Mouse (Mus musculus) myocyte (in vitro differentiated cells): ENCODE data around the gene Pomt2.

Source experiments
- MYOD1 ChIP-seq, 3 experiments: IDR thresholded peaks; one replicate each; pipeline ENCODE4 v1.6.1; 2011; ENCODE audit warnings: control low read depth in 2 of 3, low read depth in 2 of 3, mild to moderate bottlenecking in 2 of 3, moderate library complexity in 1 of 3; ENCODE audit not compliant: insufficient read length in 2 of 3, control insufficient read depth in 1 of 3
- POLR2A ChIP-seq: IDR thresholded peaks from one replicate; pipeline ENCODE4 v1.6.1; 2011; ENCODE audit warnings: low read depth, mild to moderate bottlenecking, control low read depth, moderate library complexity; ENCODE audit not compliant: insufficient read length
- POLR2AphosphoS2 ChIP-seq: IDR thresholded peaks from one replicate; pipeline ENCODE4 v1.6.1; 2011; ENCODE audit warnings: low read depth, control low read depth; ENCODE audit not compliant: insufficient read length
- TCF12 ChIP-seq: IDR thresholded peaks from one replicate; pipeline ENCODE4 v1.6.1; 2011; ENCODE audit warnings: mild to moderate bottlenecking, control low read depth; ENCODE audit not compliant: poor library complexity, insufficient read depth, severe bottlenecking
- USF1 ChIP-seq: IDR thresholded peaks from one replicate; pipeline ENCODE4 v1.6.1; 2011; ENCODE audit warnings: low read depth, mild to moderate bottlenecking, control low read depth, moderate library complexity

GRCm38 (mm10) chr12:87104796-87105195 lies 43.0 kb downstream of the Pomt2 start:
- TF ChIP-seq POLR2A (no peak), TCF12 (no peak), USF1 (no peak), POLR2AphosphoS2 (no peak), MYOD1 (IDR thresholded peaks at IDR 0.05; ENCODE audit: control insufficient read depth in 1 of 3, insufficient read length in 2 of 3, low read depth in 2 of 3) (no peak)
